Mouse (Mus musculus): ENCODE data around the gene Atrnl1. TPM values are rescaled to one million over a fixed set of nuclear protein-coding genes. Genes with fewer than 3 reads are reported as not detected.

The Atrnl1 gene
- polyA plus RNA-seq, 1 experiment from 2014 or later: 3.9 TPM

DNA sequence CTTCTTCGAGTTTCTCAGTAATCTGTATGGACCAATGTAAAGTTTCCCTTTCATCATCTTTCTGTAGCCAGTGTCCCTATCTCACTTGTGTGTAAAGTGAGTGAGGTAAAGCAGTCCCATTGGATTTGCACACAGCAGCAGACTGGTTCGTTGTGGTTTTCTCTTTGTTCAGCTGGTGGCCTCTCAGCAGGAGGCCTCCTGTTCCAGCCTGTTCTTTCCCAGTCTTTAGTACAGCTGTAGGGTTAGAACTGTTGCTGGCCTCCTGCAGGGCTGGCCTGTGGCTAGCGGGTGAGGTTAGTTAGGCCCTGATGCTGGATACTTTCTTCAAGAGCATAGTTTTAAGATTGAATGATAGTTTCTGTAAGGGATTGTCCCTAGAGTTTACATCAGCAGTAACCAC, 280.1 kb downstream of the Atrnl1 start:
- no peak for DNase-seq (ENCODE audit: low spot score)
- no peaks in the 10 kb centered on the region for H3K9me3 ChIP-seq (ENCODE audit: control insufficient read depth, low read length)
- no peak for TF ChIP-seq EP300 (optimal IDR thresholded peaks at IDR 0.05)
- TF ChIP-seq CTCF (IDR thresholded peaks at IDR 0.05; ENCODE audit: low read depth): no peak
- no peak overlapping the region for H3K4me2 ChIP-seq (replicated peaks; ENCODE audit: low read depth)
- H3K27ac ChIP-seq (replicated peaks): no peak overlapping the region
- no peak overlapping the region for H3K9ac ChIP-seq (ENCODE audit: low read length)
- peak; percentile 70; the same call in 1 of the 2 replicates for ATAC-seq (ENCODE audit: low FRiP score, low TSS enrichment)
- no peaks in the 10 kb centered on the region for H3K4me1 ChIP-seq (replicated peaks; ENCODE audit: control insufficient read depth, insufficient read depth)
- no peak overlapping the region for H3K4me3 ChIP-seq (ENCODE audit: low read depth, low read length)
- 64% methylated on average over 3 of the region's 3 CpGs for WGBS
- no peaks in the 10 kb centered on the region for H3K27me3 ChIP-seq (ENCODE audit: control insufficient read depth, insufficient read depth, low read length)
- H3K36me3 ChIP-seq (ENCODE audit: control insufficient read depth, insufficient read depth, low read length): no peaks in the 10 kb centered on the region

DNA sequence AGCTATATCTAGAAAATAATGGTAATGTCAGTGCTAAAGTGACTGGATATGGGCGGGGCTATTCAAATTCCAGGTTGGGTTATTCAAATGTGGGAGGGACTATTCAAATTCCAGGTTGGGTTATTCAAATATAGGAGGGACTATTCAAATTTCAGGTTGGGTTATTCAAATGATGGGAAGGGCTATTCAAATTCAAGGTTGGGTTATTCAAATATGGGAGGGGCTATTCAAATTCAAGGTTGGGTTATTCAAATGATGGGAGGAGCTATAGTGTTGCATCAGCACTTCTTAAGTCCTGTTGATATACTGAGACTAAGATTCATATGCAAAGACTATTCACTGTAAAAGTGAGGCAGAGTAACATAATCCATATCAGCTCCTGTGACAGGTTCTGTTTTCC, 283.4 kb downstream of the Atrnl1 start:
- ATAC-seq (ENCODE audit: low FRiP score, low TSS enrichment) (peak; percentile 71), DNase-seq (ENCODE audit: low spot score) (no peak)
- H3K27me3 ChIP-seq (ENCODE audit: control insufficient read depth, insufficient read depth, low read length): no peaks in the 10 kb centered on the region
- no peak overlapping the region for H3K4me2 ChIP-seq (replicated peaks; ENCODE audit: low read depth)
- WGBS: 51% methylated on average over 1 of the region's 1 CpGs
- TF ChIP-seq CTCF (IDR thresholded peaks at IDR 0.05; ENCODE audit: low read depth) (no peak), EP300 (optimal IDR thresholded peaks at IDR 0.05) (no peak)
- H3K36me3 ChIP-seq (ENCODE audit: control insufficient read depth, insufficient read depth, low read length): no peaks in the 10 kb centered on the region
- no peak overlapping the region for H3K27ac ChIP-seq (replicated peaks)
- H3K4me1 ChIP-seq (replicated peaks; ENCODE audit: control insufficient read depth, insufficient read depth): no peaks in the 10 kb centered on the region
- H3K4me3 ChIP-seq (ENCODE audit: low read depth, low read length): no peak overlapping the region
- no peaks in the 10 kb centered on the region for H3K9me3 ChIP-seq (ENCODE audit: control insufficient read depth, low read length)
- H3K9ac ChIP-seq (ENCODE audit: low read length): no peak overlapping the region

DNA sequence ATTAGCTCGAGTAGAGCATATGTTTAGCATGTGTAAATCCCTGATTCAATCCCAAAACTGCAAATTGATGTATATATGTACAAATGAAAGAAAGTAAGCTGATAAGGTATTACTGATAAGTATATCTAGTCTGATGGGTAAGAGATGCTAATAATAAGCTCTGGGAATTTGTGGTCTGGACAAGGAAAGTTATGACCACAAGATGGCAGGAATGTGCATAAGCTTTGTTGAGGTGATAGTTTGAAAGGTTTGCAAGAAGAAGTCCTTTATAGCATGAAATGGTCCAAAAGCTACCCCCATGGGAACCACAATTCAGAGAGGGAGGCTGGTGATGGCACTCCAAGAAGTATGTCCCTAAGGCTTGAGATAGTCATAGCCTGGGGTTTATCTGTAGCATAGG, 289.2 kb downstream of the Atrnl1 start:
- 73% methylated on average over 1 of the region's 1 CpGs for WGBS
- ATAC-seq (ENCODE audit: low FRiP score, low TSS enrichment) (no peak), DNase-seq (ENCODE audit: low spot score) (no peak)
- no peaks in the 10 kb centered on the region for H3K36me3 ChIP-seq (ENCODE audit: control insufficient read depth, insufficient read depth, low read length)
- TF ChIP-seq CTCF (IDR thresholded peaks at IDR 0.05; ENCODE audit: low read depth): peak; percentile 68
- no peak for TF ChIP-seq EP300 (optimal IDR thresholded peaks at IDR 0.05)
- H3K4me3 ChIP-seq (ENCODE audit: low read depth, low read length): no peak overlapping the region
- no peak overlapping the region for H3K27ac ChIP-seq (replicated peaks)
- H3K9me3 ChIP-seq (ENCODE audit: control insufficient read depth, low read length): no peaks in the 10 kb centered on the region
- H3K4me1 ChIP-seq (replicated peaks; ENCODE audit: control insufficient read depth, insufficient read depth): no peaks in the 10 kb centered on the region
- H3K9ac ChIP-seq (ENCODE audit: low read length): no peak overlapping the region
- H3K4me2 ChIP-seq (replicated peaks; ENCODE audit: low read depth): no peak overlapping the region
- no peaks in the 10 kb centered on the region for H3K27me3 ChIP-seq (ENCODE audit: control insufficient read depth, insufficient read depth, low read length)

DNA sequence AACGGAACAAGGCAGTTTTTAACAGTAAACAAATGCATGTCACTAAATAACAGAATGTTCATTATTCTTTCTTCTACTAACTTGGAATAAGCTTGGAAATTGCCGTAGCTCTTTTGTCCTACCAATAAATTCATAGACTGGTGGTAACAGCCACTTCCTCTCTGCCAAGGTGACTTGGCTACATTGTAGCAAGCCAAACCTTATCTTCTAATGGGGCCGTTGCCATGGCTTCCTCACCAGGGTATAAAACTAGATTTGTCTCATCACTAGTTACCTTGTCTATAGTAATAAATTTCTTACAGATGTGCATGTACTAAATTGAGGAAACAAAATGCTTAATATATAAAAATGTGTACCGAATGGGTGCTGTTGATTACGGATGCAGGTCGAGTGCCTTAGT, 298.6 kb downstream of the Atrnl1 start:
- H3K36me3 ChIP-seq (ENCODE audit: control insufficient read depth, insufficient read depth, low read length): no peaks in the 10 kb centered on the region
- H3K9ac ChIP-seq (ENCODE audit: low read length): no peak overlapping the region
- 87% methylated on average over 6 of the region's 6 CpGs for WGBS
- no peak for TF ChIP-seq CTCF (IDR thresholded peaks at IDR 0.05; ENCODE audit: low read depth)
- TF ChIP-seq EP300 (optimal IDR thresholded peaks at IDR 0.05): no peak
- H3K9me3 ChIP-seq (ENCODE audit: control insufficient read depth, low read length): no peaks in the 10 kb centered on the region
- H3K4me1 ChIP-seq (replicated peaks; ENCODE audit: control insufficient read depth, insufficient read depth): no peaks in the 10 kb centered on the region
- no peaks in the 10 kb centered on the region for H3K27me3 ChIP-seq (ENCODE audit: control insufficient read depth, insufficient read depth, low read length)
- no peak overlapping the region for H3K4me3 ChIP-seq (ENCODE audit: low read depth, low read length)
- H3K27ac ChIP-seq (replicated peaks): no peak overlapping the region
- no peak overlapping the region for H3K4me2 ChIP-seq (replicated peaks; ENCODE audit: low read depth)
- ATAC-seq (ENCODE audit: low FRiP score, low TSS enrichment): no peak
- DNase-seq (ENCODE audit: low spot score): no peak

DNA sequence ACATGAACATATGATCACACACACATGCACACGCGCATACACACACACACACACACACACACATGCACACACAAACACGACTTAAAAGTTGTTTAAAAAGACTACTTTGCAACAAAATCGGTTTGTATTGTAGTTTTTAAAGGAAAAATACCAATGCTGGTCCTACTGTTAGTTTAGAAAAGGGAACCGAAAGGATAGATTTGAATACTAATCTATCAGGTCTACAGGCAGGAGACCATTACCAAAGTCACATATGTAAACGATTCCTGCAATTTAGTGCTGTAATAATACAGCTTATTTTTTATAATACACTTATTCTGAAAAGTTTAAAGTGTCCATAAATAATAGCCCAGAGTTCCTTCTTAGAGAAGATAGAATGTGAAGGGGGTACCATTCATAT, 299.8 kb downstream of the Atrnl1 start:
- no peak overlapping the region for H3K4me2 ChIP-seq (replicated peaks; ENCODE audit: low read depth)
- no peak for ATAC-seq (ENCODE audit: low FRiP score, low TSS enrichment)
- no peak for DNase-seq (ENCODE audit: low spot score)
- TF ChIP-seq CTCF (IDR thresholded peaks at IDR 0.05; ENCODE audit: low read depth) (no peak), EP300 (optimal IDR thresholded peaks at IDR 0.05) (no peak)
- no peaks in the 10 kb centered on the region for H3K4me1 ChIP-seq (replicated peaks; ENCODE audit: control insufficient read depth, insufficient read depth)
- H3K27me3 ChIP-seq (ENCODE audit: control insufficient read depth, insufficient read depth, low read length): no peaks in the 10 kb centered on the region
- WGBS: 92% methylated on average over 6 of the region's 6 CpGs
- no peaks in the 10 kb centered on the region for H3K36me3 ChIP-seq (ENCODE audit: control insufficient read depth, insufficient read depth, low read length)
- no peak overlapping the region for H3K9ac ChIP-seq (ENCODE audit: low read length)
- no peak overlapping the region for H3K27ac ChIP-seq (replicated peaks)
- no peak overlapping the region for H3K4me3 ChIP-seq (ENCODE audit: low read depth, low read length)
- H3K9me3 ChIP-seq (ENCODE audit: control insufficient read depth, low read length): no peaks in the 10 kb centered on the region

DNA sequence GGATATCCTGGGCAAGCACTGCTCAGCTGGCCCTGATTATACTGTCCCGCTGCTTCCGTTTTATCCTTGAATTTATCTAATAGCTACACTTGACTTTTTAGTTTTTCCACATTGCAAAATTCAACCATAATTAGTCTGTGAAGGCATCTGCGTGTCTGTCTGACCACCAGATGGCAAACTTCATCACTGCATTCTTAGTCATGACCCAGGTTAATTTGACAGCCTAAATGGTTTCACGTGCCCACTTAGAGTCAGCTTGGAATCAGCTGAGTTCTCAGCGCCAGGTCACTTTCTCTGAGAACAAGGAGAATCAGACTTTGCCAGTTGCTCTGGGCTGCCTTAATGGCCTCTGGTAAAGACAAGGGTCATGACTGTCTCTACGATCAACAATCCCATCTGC, 305.5 kb downstream of the Atrnl1 start:
- WGBS: 60% methylated on average over 6 of the region's 6 CpGs
- Histone ChIP-seq H3K4me3 (ENCODE audit: low read depth, low read length) (no peak overlapping the region), H3K27ac (replicated peaks) (no peak overlapping the region), H3K27me3 (ENCODE audit: control insufficient read depth, insufficient read depth, low read length) (no peaks in the 10 kb centered on the region), H3K9ac (ENCODE audit: low read length) (no peak overlapping the region), H3K4me2 (replicated peaks; ENCODE audit: low read depth) (no peak overlapping the region), H3K4me1 (replicated peaks; ENCODE audit: control insufficient read depth, insufficient read depth) (no peaks in the 10 kb centered on the region), H3K36me3 (ENCODE audit: control insufficient read depth, insufficient read depth, low read length) (no peaks in the 10 kb centered on the region), H3K9me3 (ENCODE audit: control insufficient read depth, low read length) (no peaks in the 10 kb centered on the region)
- DNase-seq (ENCODE audit: low spot score): no peak
- TF ChIP-seq EP300 (optimal IDR thresholded peaks at IDR 0.05) (no peak), CTCF (IDR thresholded peaks at IDR 0.05; ENCODE audit: low read depth) (peak; percentile 67)
- ATAC-seq (ENCODE audit: low FRiP score, low TSS enrichment): no peak

Measured in stomach, postnatal 0 days (tissue).